Mouse (Mus musculus) liver, postnatal 0 days (tissue): Measurements from ENCODE around the gene AI837181.
A peak's percentile ranks its signal among the peaks of the same experiment; 100 is the strongest.

ENCODE experiments used
- CTCF ChIP-seq: sonication (generic); IDR thresholded peaks from 2 replicates; pipeline ENCODE4 v1.5.1; 2016; ENCODE audit warnings: antibody characterized with exemption, low read depth
- EP300 ChIP-seq: IDR thresholded peaks from 2 replicates; pipeline ENCODE4 v1.6.1; 2016; ENCODE audit warnings: antibody characterized with exemption, low read depth, mild to moderate bottlenecking

DNA sequence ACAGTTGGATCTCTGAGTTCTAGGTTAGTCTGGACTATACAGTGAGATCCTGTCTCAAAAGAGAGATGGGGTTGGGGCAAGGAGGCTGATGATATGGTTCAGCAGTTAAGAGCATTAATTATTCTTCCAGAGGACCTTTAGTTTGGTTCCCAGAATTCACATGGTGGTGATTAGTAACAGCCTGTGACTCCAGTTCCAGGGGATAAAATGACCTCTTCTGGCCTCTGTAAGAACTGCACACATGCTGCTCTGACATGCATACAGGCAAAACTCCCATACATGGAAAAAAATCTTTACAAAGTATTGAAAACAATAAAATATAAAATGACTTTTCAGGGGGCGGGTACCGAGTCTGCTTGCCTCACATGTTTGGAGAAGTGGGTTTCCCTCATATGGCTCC is 3.1 kb downstream of the AI837181 start:
- TF ChIP-seq CTCF (peak; percentile 68), EP300 (no peak)
